Mouse (Mus musculus): ENCODE measurements at regions not wholly inside any gene's neighbourhood (a gene's known extent, or its start where the extent isn't known, plus 50 kb on each side); places are given as distances from the start of the nearest gene placed in this dataset.

DNA sequence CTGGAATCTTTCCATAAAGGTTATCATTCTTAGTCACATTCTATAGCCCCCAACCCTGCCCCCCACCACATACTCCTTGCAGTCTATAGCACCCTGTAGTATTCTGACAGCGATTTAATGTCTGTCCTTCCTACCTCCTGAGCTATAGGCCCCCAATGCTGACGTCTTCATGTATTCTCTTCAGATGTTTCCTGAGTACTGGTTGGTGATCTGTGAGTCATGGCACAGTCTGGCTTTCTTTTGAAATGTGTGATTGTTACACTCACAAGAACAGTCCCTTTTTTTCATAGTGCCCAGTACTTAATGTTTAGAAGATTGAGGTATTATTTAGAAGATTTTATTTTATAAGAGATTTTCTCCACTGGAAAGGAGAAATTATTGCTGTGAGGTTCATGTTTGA is 634.6 kb upstream of the Zeb2 start:
- no peak overlapping the region for H3K9ac ChIP-seq (ENCODE audit: low read length)
- WGBS, result 78% methylated on average over 2 of the region's 2 CpGs
- no peak overlapping the region for H3K4me2 ChIP-seq (ENCODE audit: low read depth, severe bottlenecking)
- no peak overlapping the region for H3K4me3 ChIP-seq (ENCODE audit: low read depth, low read length)
- H3K9me3 ChIP-seq (ENCODE audit: control insufficient read depth, low read length), result no peaks in the 10 kb centered on the region
- H3K4me1 ChIP-seq (ENCODE audit: control insufficient read depth, insufficient read depth, low read length), result no peaks in the 10 kb centered on the region
- no peaks in the 10 kb centered on the region for H3K36me3 ChIP-seq (ENCODE audit: control insufficient read depth, insufficient read depth, low read length)
- no peaks in the 10 kb centered on the region for H3K27me3 ChIP-seq (ENCODE audit: control insufficient read depth, insufficient read depth, low read length)
- DNase-seq (ENCODE audit: low spot score), result no peak
- no peak for ATAC-seq (ENCODE audit: insufficient number of reproducible peaks, low FRiP score, low TSS enrichment, low read depth)
- no peak overlapping the region for H3K27ac ChIP-seq (replicated peaks; ENCODE audit: low read depth, low read length)

DNA sequence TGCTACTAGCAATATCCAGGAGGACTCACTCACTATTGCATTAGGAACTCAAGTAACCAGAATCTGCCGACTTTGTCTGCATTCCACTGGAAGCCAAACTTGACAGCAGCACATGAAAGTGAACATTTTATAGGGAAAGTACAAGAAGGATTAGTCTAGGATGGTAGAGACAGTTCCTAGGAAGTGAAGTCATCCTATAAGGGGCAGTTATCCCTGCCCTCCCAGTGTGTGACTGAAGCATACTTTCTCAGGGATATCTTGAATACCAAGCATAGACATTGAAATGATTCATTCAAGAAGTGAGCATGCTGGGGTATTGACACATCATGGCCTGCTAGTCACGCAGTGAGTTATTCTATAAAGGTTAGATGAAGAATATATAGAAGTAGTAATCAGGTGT is 632.2 kb upstream of the Zeb2 start:
- no peaks in the 10 kb centered on the region for H3K4me1 ChIP-seq (ENCODE audit: control insufficient read depth, insufficient read depth, low read length)
- H3K4me2 ChIP-seq (ENCODE audit: low read depth, severe bottlenecking), result no peak overlapping the region
- DNase-seq (ENCODE audit: low spot score) (no peak), ATAC-seq (ENCODE audit: insufficient number of reproducible peaks, low FRiP score, low TSS enrichment, low read depth) (no peak)
- H3K36me3 ChIP-seq (ENCODE audit: control insufficient read depth, insufficient read depth, low read length), result no peaks in the 10 kb centered on the region
- no peak overlapping the region for H3K4me3 ChIP-seq (ENCODE audit: low read depth, low read length)
- H3K9ac ChIP-seq (ENCODE audit: low read length), result no peak overlapping the region
- H3K9me3 ChIP-seq (ENCODE audit: control insufficient read depth, low read length), result no peaks in the 10 kb centered on the region
- H3K27me3 ChIP-seq (ENCODE audit: control insufficient read depth, insufficient read depth, low read length), result no peaks in the 10 kb centered on the region
- no peak overlapping the region for H3K27ac ChIP-seq (replicated peaks; ENCODE audit: low read depth, low read length)
- WGBS, result 74% methylated on average over 2 of the region's 2 CpGs

DNA sequence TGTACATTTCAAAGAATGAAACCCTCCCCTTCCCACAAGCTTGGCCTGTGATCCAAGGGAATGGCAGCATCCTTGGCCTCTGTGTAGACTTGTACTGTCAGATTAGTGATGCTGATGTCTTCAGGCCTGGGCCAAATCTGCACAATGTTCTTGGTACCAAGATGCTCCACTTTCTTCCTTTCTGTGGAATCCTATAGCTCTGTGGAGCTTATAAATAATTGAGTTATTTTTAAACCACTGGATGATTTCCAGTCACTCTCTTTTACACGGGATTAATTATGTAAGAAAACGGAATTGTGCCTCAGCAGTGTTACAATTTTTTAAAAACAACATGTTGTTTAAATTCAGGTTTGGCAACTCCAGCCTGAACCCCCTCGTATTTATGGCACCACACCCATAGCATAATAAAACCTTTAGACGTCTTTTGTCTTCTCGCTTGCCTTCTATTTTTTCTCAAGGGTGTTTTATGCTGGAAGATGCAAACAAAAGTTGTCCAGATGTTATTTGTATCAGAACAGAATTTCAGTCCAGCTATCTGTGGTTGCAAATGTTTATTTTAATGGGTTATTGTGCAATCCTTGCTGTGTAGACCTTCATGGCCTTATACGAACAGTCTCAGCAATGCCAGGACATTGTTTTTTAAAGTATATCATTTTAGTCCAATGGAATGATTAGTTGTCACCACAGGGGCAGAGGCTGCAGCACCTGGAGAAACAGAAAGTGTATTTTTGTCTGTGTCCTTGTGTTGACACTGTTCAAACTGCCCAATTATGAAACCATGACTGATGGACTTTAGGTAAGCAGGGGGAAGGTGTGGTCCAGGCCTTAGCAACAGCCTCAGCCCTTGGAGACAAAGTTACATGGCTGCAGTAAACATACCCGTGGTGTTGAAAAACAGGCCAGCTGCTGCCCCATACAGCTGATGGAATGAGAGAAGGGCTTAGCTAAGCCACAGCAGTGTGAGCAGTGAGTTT is 630.4 kb upstream of the Zeb2 start:
- 80% methylated on average over 7 of the region's 7 CpGs for WGBS

DNA sequence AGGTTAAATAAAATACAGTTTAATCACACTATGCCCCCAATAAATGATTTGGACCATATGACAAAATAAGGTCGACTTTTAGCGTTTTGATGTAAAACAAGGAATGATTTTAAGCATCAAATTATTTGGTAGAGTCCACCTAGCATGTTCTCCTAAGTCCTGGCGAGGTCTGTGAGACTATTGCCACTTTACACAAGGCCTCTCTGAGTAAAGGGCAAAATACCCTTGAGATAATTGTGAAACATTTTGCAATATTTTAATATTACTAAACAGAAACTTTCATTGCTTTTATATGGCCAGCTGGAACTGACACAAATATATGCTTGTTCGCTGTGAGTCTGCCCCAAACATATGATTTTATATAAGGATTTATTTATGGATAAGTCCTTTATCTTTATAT is 629.4 kb upstream of the Zeb2 start:
- no peaks in the 10 kb centered on the region for H3K36me3 ChIP-seq (ENCODE audit: control insufficient read depth, insufficient read depth, low read length)
- WGBS, result 88% methylated on average over 4 of the region's 4 CpGs
- H3K9me3 ChIP-seq (ENCODE audit: control insufficient read depth, low read length), result no peaks in the 10 kb centered on the region
- no peak overlapping the region for H3K27ac ChIP-seq (replicated peaks; ENCODE audit: low read depth, low read length)
- no peaks in the 10 kb centered on the region for H3K4me1 ChIP-seq (ENCODE audit: control insufficient read depth, insufficient read depth, low read length)
- no peak for DNase-seq (ENCODE audit: low spot score)
- no peak overlapping the region for H3K4me2 ChIP-seq (ENCODE audit: low read depth, severe bottlenecking)
- no peak overlapping the region for H3K4me3 ChIP-seq (ENCODE audit: low read depth, low read length)
- no peak overlapping the region for H3K9ac ChIP-seq (ENCODE audit: low read length)
- no peak for ATAC-seq (ENCODE audit: insufficient number of reproducible peaks, low FRiP score, low TSS enrichment, low read depth)
- no peaks in the 10 kb centered on the region for H3K27me3 ChIP-seq (ENCODE audit: control insufficient read depth, insufficient read depth, low read length)

More for the DNA sequence above, 630.4 kb upstream of the Zeb2 start:
- H3K9me3 ChIP-seq (ENCODE audit: control insufficient read depth, low read length), result no peaks in the 10 kb centered on the region
- H3K36me3 ChIP-seq (ENCODE audit: control insufficient read depth, insufficient read depth, low read length), result no peaks in the 10 kb centered on the region
- DNase-seq (ENCODE audit: low spot score) (no peak), ATAC-seq (ENCODE audit: insufficient number of reproducible peaks, low FRiP score, low TSS enrichment, low read depth) (no peak; the same call in 1 of the 2 replicates)
- H3K4me3 ChIP-seq (ENCODE audit: low read depth, low read length), result no peak overlapping the region
- no peaks in the 10 kb centered on the region for H3K27me3 ChIP-seq (ENCODE audit: control insufficient read depth, insufficient read depth, low read length)
- H3K4me2 ChIP-seq (ENCODE audit: low read depth, severe bottlenecking), result no peak overlapping the region
- H3K4me1 ChIP-seq (ENCODE audit: control insufficient read depth, insufficient read depth, low read length), result no peaks in the 10 kb centered on the region
- no peak overlapping the region for H3K9ac ChIP-seq (ENCODE audit: low read length)
- H3K27ac ChIP-seq (replicated peaks; ENCODE audit: low read depth, low read length), result no peak overlapping the region

DNA sequence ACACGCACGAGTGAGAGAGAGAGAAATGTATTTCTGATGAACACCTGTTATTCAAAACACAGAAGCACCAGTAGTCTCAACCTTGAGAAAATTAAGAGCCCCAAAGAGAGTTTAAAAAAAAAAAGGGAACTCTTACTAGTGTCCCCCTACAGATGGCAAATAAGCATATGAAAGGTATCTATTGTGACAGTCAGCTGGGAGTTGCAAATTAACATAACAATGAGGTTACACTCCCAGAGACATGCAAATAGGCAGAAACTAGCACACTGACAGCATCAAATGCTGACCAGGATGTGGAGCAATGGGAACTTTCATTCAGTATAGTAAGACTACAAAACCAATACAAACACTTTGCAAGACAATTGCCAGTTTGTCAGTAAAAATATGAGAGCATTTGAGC is 619.1 kb upstream of the Zeb2 start:
- WGBS, result 67% methylated on average over 2 of the region's 2 CpGs
- Histone ChIP-seq H3K36me3 (ENCODE audit: control insufficient read depth, insufficient read depth, low read length) (no peaks in the 10 kb centered on the region), H3K27me3 (ENCODE audit: control insufficient read depth, insufficient read depth, low read length) (no peaks in the 10 kb centered on the region), H3K27ac (replicated peaks; ENCODE audit: low read depth, low read length) (no peak overlapping the region), H3K4me1 (ENCODE audit: control insufficient read depth, insufficient read depth, low read length) (no peaks in the 10 kb centered on the region), H3K4me3 (ENCODE audit: low read depth, low read length) (no peak overlapping the region), H3K9ac (ENCODE audit: low read length) (no peak overlapping the region), H3K4me2 (ENCODE audit: low read depth, severe bottlenecking) (no peak overlapping the region), H3K9me3 (ENCODE audit: control insufficient read depth, low read length) (no peaks in the 10 kb centered on the region)
- ATAC-seq (ENCODE audit: insufficient number of reproducible peaks, low FRiP score, low TSS enrichment, low read depth) (no peak), DNase-seq (ENCODE audit: low spot score) (no peak)

DNA sequence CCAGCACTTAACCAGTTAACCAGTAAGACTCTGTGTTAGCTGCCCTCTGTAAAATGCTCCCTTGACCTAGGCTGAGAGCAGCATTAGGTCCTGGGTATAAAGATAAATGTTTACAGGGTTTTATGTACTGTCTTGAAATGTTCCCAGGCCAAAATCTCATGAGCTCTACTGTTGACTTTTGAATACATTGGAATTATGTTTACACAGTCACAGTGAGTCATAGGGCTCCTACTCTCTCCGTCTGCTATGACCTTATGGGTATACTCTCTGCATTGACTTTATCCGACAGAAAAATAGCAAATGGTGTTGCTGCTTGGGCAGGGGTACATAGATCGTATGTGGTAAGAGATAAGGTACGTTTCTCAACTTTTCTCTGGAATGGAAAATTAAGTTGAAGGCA is 596.8 kb upstream of the Zeb2 start:
- no peak overlapping the region for H3K4me3 ChIP-seq (ENCODE audit: low read depth, low read length)
- WGBS, result 94% methylated on average over 4 of the region's 4 CpGs
- no peaks in the 10 kb centered on the region for H3K9me3 ChIP-seq (ENCODE audit: control insufficient read depth, low read length)
- H3K4me1 ChIP-seq (ENCODE audit: control insufficient read depth, insufficient read depth, low read length), result no peaks in the 10 kb centered on the region
- H3K9ac ChIP-seq (ENCODE audit: low read length), result no peak overlapping the region
- ATAC-seq (ENCODE audit: insufficient number of reproducible peaks, low FRiP score, low TSS enrichment, low read depth), result no peak
- H3K36me3 ChIP-seq (ENCODE audit: control insufficient read depth, insufficient read depth, low read length), result no peaks in the 10 kb centered on the region
- H3K4me2 ChIP-seq (ENCODE audit: low read depth, severe bottlenecking), result no peak overlapping the region
- H3K27me3 ChIP-seq (ENCODE audit: control insufficient read depth, insufficient read depth, low read length), result no peaks in the 10 kb centered on the region
- no peak for DNase-seq (ENCODE audit: low spot score)
- no peak overlapping the region for H3K27ac ChIP-seq (replicated peaks; ENCODE audit: low read depth, low read length)

DNA sequence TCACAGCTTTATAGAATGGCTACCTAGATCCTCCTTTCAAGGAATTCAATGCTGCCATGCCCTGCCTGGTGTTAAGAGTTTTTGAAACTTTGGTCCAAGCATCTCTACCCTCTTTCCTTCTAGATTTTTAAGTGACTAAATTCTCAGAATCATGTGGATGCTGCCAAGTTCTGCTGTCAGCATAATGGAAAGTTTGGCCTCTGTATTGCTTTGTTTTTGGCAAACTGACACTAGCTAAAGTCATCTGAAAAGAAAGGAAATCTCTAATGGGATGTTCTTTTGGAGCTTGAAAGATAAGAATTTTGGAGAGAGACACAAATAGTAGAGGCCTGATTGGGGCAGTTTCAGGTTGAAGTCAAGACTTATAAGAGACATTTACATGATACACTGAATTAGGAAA is 589.8 kb upstream of the Zeb2 start:
- Histone ChIP-seq H3K27ac (replicated peaks; ENCODE audit: low read depth, low read length) (no peak overlapping the region), H3K4me3 (ENCODE audit: low read depth, low read length) (no peak overlapping the region), H3K36me3 (ENCODE audit: control insufficient read depth, insufficient read depth, low read length) (no peaks in the 10 kb centered on the region), H3K9ac (ENCODE audit: low read length) (no peak overlapping the region), H3K27me3 (ENCODE audit: control insufficient read depth, insufficient read depth, low read length) (no peaks in the 10 kb centered on the region), H3K9me3 (ENCODE audit: control insufficient read depth, low read length) (no peaks in the 10 kb centered on the region), H3K4me2 (ENCODE audit: low read depth, severe bottlenecking) (no peak overlapping the region), H3K4me1 (ENCODE audit: control insufficient read depth, insufficient read depth, low read length) (no peaks in the 10 kb centered on the region)
- no peak for ATAC-seq (ENCODE audit: insufficient number of reproducible peaks, low FRiP score, low TSS enrichment, low read depth)
- no peak for DNase-seq (ENCODE audit: low spot score)

DNA sequence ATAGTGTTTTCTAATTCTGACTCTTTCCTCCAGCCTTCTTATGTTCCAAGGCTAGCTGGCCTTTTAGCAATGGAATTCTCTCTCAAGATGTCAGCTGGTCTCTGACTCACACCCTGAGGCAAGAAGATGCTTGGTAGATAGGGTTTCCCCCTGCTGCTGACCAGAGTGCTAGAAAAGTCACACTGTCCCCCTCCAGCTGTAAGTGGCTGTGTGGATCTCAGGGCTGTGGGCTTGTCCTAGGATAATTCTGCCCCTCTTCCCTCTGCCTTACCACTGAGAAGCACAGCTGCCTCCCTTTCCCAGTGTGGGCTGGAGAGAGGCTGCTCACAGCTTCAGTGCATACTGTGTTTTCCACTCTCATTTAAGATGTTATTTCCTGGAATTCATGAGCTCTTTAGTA is 585.3 kb upstream of the Zeb2 start:
- H3K9ac ChIP-seq (ENCODE audit: low read length), result no peak overlapping the region
- no peak overlapping the region for H3K4me3 ChIP-seq (ENCODE audit: low read depth, low read length)
- no peaks in the 10 kb centered on the region for H3K36me3 ChIP-seq (ENCODE audit: control insufficient read depth, insufficient read depth, low read length)
- no peaks in the 10 kb centered on the region for H3K27me3 ChIP-seq (ENCODE audit: control insufficient read depth, insufficient read depth, low read length)
- no peaks in the 10 kb centered on the region for H3K4me1 ChIP-seq (ENCODE audit: control insufficient read depth, insufficient read depth, low read length)
- no peak overlapping the region for H3K4me2 ChIP-seq (ENCODE audit: low read depth, severe bottlenecking)
- ATAC-seq (ENCODE audit: insufficient number of reproducible peaks, low FRiP score, low TSS enrichment, low read depth) (peak; percentile 65; the same call in 1 of the 2 replicates), DNase-seq (ENCODE audit: low spot score) (no peak)
- H3K9me3 ChIP-seq (ENCODE audit: control insufficient read depth, low read length), result no peaks in the 10 kb centered on the region
- H3K27ac ChIP-seq (replicated peaks; ENCODE audit: low read depth, low read length), result no peak overlapping the region

DNA sequence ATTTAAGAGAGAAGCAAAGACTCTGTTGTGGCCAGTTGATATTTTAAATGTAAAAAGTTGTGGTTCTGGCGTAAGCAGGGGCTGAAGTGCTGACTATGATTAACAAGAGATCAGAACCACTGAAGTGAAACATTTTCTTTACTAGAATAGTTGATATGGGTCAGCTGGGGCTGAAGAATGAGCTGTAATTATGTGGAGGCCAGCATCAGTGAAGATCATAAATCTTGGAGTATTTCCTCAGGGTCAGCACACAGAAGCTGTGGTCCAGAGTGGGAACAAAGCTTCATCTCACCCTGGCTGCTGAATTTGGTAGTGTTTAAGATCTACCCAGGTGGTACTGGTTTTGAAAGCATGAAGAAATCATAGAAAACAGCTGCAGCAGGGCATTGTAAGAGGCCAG is 583.4 kb upstream of the Zeb2 start:
- 74% methylated on average over 1 of the region's 1 CpGs for WGBS

More for the DNA sequence above, 583.4 kb upstream of the Zeb2 start:
- Histone ChIP-seq H3K27me3 (ENCODE audit: control insufficient read depth, insufficient read depth, low read length) (no peaks in the 10 kb centered on the region), H3K4me2 (ENCODE audit: low read depth, severe bottlenecking) (no peak overlapping the region), H3K9me3 (ENCODE audit: control insufficient read depth, low read length) (no peaks in the 10 kb centered on the region), H3K27ac (replicated peaks; ENCODE audit: low read depth, low read length) (no peak overlapping the region), H3K9ac (ENCODE audit: low read length) (no peak overlapping the region), H3K36me3 (ENCODE audit: control insufficient read depth, insufficient read depth, low read length) (no peaks in the 10 kb centered on the region), H3K4me3 (ENCODE audit: low read depth, low read length) (no peak overlapping the region), H3K4me1 (ENCODE audit: control insufficient read depth, insufficient read depth, low read length) (no peaks in the 10 kb centered on the region)
- no peak for ATAC-seq (ENCODE audit: insufficient number of reproducible peaks, low FRiP score, low TSS enrichment, low read depth)
- DNase-seq (ENCODE audit: low spot score), result no peak

Data from limb, embryonic 11.5 days (tissue).